Mouse (Mus musculus): ENCODE measurements at regions not wholly inside any gene's neighbourhood (a gene's known extent, or its start where the extent isn't known, plus 50 kb on each side); places are given as distances from the start of the nearest gene placed in this dataset.

GRCm38 (mm10) chr10:68844066-68844465 is 120.6 kb downstream of the Tmem26 start:
- TF ChIP-seq POLR2A (IDR thresholded peaks at IDR 0.05; ENCODE audit: borderline replicate concordance, extremely low read depth, insufficient read depth, insufficient read length, poor library complexity, severe bottlenecking) (no peak), CTCF (IDR thresholded peaks at IDR 0.05; ENCODE audit: borderline replicate concordance, extremely low read depth, insufficient read depth, insufficient read length) (no peak)
